Mouse (Mus musculus): ENCODE results near the gene Tbc1d14. TPM values are rescaled to one million over a fixed set of nuclear protein-coding genes. Genes with fewer than 3 reads are reported as not detected.

Gene Tbc1d14
- polyA plus RNA-seq (2017; shearing (Covaris generic)) = 10 to 100 TPM; 58.5 to 95.0 TPM

- ATAC-seq = no peak
Measured at GRCm38 (mm10) chr5:36593176-36593575, at the start of gene Tbc1d14. Gene Tbc1d14, minus strand, starts transcription at chr5:36593276.

DNA sequence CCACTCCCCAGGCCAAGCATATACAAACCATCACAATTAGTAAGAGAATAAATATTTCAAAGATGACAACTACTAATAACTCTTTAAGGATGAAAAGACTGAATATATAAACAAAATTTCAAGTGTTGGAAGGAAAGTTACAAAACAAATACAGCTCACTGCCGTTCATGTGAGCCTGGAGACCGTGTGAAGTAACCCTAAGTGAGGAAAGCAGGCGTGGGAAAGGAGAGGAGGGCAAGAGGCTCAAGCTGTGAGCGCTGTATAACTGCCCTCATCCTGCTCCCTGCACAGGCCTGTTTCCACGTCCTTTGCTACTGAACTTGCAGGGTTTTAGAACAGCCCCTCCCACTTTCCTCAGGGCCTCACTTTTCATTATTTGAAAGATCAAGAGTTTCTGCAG, 32.5 kb upstream of the Tbc1d14 start:
- ATAC-seq = no peak

GRCm38 (mm10) chr5:36623670-36624069, 30.6 kb upstream of the Tbc1d14 start:
- no peak for ATAC-seq

DNA sequence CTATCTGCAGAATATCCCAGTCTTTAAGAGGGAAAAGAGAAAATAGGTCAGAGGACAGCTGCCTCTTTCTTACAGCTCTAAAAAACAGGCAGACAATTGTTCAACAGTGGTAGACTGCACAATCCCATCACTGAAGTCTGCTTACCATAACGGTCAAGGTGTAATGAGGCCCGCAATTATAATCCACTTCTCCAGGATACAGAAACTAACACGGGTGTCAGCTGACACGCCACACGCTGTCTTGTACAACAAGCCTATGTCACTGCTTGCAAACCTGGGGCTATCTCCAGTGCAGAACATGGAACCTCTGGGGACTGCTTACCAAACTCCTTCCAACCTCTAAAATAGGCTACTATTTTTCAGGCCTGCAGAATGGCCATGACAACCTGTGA, 28.0 kb upstream of the Tbc1d14 start:
- no peak for ATAC-seq

GRCm38 (mm10) chr5:36620409-36621057, 27.5 kb upstream of the Tbc1d14 start:
- no peak for ATAC-seq

GRCm38 (mm10) chr5:36618890-36619289, 25.8 kb upstream of the Tbc1d14 start:
- no peak for ATAC-seq

GRCm38 (mm10) chr5:36618356-36618755, 25.3 kb upstream of the Tbc1d14 start:
- ATAC-seq = no peak

DNA sequence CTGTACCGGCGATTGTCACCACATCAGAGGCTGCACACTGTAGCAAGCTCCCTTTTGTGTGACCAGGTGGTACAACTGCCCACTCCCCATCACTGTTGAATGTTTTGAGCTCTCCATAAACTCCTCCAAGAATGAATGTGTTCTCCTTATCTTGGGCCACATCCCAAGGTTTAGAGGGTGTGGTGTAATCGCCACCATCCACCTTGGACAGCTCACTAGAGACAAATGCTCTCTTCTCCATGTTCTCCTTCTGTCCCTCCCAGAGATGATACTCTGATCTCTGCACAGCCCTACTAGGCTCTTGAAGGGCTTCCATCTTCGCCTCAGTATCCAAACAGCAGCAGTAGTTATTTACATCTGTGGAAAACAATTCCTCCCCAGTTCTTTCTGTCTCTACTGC, 21.0 kb upstream of the Tbc1d14 start:
- ATAC-seq = no peak

DNA sequence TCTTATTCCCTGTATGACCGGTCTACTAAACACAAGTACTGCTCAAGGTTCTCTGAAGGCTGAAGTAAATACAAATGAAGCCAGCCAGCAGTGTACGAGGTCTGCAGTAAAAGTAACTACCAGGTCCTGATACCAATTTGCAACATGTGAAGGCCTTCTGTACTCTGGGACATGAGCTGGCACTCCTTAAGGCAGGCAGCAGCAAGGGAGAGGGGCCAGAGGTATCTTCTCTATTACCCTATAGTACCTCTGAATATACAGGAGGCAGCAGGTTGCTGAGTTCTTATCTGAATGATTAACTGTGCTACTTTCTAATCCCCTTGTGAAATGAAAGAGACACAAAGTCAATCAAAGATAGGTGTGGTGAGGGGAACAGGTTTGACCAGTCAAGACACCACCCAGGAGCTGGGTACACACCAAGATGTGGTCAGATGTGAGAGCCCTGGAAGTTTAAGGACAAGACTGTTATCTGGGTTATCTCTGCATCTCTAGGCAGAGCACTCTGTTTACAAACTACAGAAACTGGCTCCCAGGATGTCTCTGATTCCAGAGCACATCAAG, 15.9 kb upstream of the Tbc1d14 start:
- no peak for ATAC-seq

- ATAC-seq = peak; percentile 67
Measured at GRCm38 (mm10) chr5:36603031-36603430, 10.0 kb upstream of the Tbc1d14 start.

GRCm38 (mm10) chr5:36602028-36602427, 9.0 kb upstream of the Tbc1d14 start:
- ATAC-seq = no peak

DNA sequence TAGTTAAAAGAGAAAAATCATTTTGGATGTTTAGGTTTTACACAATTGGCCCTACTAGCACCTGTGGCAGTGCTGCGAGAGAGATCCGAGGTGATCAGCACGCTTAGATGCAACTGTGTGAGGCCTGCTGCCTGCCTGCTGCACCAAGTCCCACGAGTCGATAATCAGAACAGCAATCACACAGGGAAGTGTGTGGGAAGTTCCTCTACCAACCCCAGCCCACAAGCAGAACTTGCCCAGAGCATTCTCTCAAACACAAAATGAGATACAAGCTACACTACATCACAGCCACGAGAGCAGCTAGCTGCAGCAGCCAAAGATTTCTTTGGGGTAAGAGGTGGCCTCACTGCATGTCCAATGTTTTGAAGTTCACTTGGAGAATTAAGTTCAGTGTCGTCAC, 8.4 kb upstream of the Tbc1d14 start:
- ATAC-seq = no peak

GRCm38 (mm10) chr5:36598883-36599282, 5.8 kb upstream of the Tbc1d14 start:
- ATAC-seq = no peak

DNA sequence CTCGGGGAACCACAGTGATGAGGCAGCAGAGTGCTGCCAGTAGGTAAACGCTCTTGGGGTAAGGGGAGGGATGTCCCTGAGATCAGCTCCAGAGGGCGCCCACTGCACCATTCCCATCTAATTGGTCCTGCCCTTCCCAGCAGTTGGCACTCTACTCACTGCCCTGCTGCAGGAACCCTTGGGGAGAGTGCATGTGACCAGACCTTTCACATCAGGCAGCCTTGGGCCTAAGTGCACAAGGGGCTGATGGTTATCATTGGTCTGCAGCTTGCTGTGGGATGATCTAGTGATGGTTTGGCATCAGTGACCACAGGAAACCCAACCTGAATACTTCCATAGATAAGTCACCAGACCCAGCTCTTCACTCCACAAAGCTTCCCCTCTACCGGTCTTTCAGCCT, 4.6 kb upstream of the Tbc1d14 start:
- ATAC-seq = no peak

- ATAC-seq = no peak
Measured at GRCm38 (mm10) chr5:36596225-36596624, 3.1 kb upstream of the Tbc1d14 start.

- no peak for ATAC-seq
Measured at GRCm38 (mm10) chr5:36595115-36595514, 2.0 kb upstream of the Tbc1d14 start.

- ATAC-seq = no peak
Measured at GRCm38 (mm10) chr5:36594344-36594743, 1.3 kb upstream of the Tbc1d14 start.

GRCm38 (mm10) chr5:36590499-36590920, 2.6 kb downstream of the Tbc1d14 start:
- no peak for ATAC-seq

GRCm38 (mm10) chr5:36584299-36584698, 8.8 kb downstream of the Tbc1d14 start:
- ATAC-seq = no peak

- peak; percentile 94 for ATAC-seq
Measured at GRCm38 (mm10) chr5:36581924-36582642, 11.0 kb downstream of the Tbc1d14 start.

DNA sequence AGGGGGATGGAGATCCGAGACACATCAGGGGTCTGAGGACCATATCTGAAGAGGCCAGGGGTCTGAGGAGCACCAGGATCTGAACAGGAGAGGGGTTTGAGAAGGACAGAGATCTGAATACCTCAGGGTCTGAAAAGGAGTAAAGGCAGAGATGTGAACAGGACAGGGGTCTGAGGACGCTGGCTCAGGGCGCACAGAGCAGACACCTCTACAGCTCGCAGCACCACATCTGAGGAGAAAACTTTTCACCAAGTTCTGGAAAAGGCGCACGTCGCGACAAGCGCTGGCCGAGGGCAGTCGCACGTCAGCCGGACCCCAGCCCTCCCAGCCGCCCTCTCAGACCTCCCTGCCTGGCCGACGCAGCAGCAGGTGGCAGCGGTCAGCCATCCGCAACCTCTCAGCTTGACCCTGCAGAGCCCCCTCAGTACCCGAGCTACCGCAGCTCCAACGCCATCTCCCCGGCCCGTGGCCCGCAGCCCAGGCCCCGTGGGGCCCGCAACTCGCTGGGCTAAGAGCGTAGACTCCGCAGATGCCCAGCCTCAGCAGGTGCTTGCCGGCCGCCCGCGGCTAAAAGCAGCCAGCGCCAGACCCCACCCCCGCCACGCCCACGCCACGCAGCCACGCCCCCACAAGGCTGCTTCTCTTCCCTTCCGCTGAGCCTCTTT, 11.7 kb downstream of the Tbc1d14 start:
- ATAC-seq = no peak

DNA sequence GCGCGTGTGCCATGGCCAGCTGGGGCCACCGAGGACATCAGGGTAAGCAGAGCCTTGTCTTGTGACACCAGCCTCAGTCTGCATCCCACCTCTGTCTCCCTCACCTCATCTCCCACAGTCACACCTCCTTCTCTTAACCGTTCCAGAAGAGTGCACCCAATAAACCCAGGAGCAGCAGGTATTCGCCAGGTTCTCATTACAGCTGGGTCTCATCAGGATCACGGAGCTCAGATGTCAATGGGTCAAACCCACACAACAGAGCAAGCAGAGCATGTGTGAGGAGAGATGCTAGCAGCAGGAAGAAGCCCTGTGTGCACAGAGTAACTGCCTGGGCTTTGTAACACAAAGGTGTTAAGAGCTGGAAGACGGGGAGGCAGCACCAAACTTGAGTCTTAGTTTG, 13.1 kb downstream of the Tbc1d14 start:
- no peak for ATAC-seq

DNA sequence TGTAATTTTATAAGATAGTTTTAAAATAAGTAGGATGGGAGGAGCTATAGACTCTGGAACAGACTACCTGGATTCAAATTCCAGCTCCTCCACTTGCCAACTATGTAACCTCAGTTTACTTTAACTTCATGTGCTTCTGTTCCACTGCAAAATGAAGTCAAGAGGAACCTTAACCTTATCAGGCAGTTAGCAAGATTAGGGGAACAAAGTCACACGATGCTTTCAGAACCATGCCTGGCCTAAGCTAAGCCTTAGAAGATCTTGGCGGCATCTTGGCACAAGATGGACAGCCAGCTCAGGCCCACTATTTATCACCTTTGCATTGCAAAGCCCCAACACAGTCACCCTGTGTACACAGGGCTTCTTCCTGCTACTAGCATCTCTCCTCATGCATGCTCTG, 14.1 kb downstream of the Tbc1d14 start:
- ATAC-seq = no peak

DNA sequence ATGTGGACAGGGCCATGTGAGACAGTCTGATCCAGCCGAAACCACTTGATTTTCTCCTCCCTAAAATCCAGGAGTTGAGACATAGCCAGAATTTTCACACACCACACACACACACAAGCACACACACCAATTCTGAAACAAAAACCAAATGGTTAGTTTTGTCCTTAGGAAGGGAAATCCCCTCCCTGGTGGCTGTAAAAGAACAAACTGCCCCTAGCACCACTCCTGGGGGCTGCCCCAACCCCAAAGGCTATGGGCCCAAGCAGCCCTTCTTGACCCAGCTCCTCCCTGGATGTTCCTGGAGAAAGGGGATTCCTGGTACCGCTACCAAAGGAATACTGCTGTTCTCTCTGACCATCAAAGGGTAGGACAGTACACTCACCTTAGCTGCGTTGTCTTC, 16.6 kb downstream of the Tbc1d14 start:
- ATAC-seq = no peak

Measured in CD4-positive, CD25-positive, alpha-beta regulatory T cell, adult 4 months (primary cell).